Mouse (Mus musculus) heart, postnatal 0 days (tissue): Measurements from ENCODE around the gene Fam49a. TPM values are rescaled to one million over a fixed set of nuclear protein-coding genes. Genes with fewer than 3 reads are reported as not detected.
A peak's percentile ranks its signal among the peaks of the same experiment; 100 is the strongest.

Source experiments
- ATAC-seq: fragments of 200-750 bp; cut with Nextera tagmentation; 2 replicates; pipeline ENCODE4 v1.8.0; 2017; ENCODE audit warnings: low read depth, moderate number of reproducible peaks, moderate library complexity; ENCODE audit not compliant: insufficient read depth
- DNase-seq: peaks from one replicate; pipeline ENCODE4 v3.0.0-alpha.2; 2016; ENCODE audit warnings: low spot score
- H3K27ac ChIP-seq: fragments of 300-500 bp; sonication (generic); 2 replicates; pipeline ENCODE4 v1.5.1; 2014; ENCODE audit warnings: low read depth, mild to moderate bottlenecking
- H3K27me3 ChIP-seq: fragments of 300-500 bp; sonication (generic); 2 replicates; pipeline ENCODE4 v1.6.1; 2014; ENCODE audit warnings: low read length, mixed read lengths; ENCODE audit not compliant: control insufficient read depth, insufficient read depth
- H3K36me3 ChIP-seq: fragments of 300-500 bp; sonication (generic); replicated peaks from 2 replicates; pipeline ENCODE4 v1.6.1; 2014; ENCODE audit warnings: low read length, mixed read lengths; ENCODE audit not compliant: control insufficient read depth, insufficient read depth
- H3K4me1 ChIP-seq: fragments of 300-500 bp; sonication (generic); 2 replicates; pipeline ENCODE4 v1.6.1; 2014; ENCODE audit warnings: antibody characterized with exemption; ENCODE audit not compliant: control insufficient read depth, insufficient read depth
- H3K4me2 ChIP-seq: fragments of 300-500 bp; sonication (generic); 2 replicates; pipeline ENCODE4 v1.6.1; 2014; ENCODE audit warnings: low read depth, mild to moderate bottlenecking, low read length, moderate library complexity
- H3K4me3 ChIP-seq: fragments of 300-500 bp; sonication (generic); 2 replicates; pipeline ENCODE4 v1.5.1; 2014; ENCODE audit warnings: low read depth, low read length
- H3K9ac ChIP-seq: fragments of 300-500 bp; sonication (generic); replicated peaks from 2 replicates; pipeline ENCODE4 v1.6.1; 2014; ENCODE audit warnings: low read depth, low read length, mixed read lengths
- H3K9me3 ChIP-seq: fragments of 300-500 bp; sonication (generic); replicated peaks from 2 replicates; pipeline ENCODE4 v1.6.1; 2016; ENCODE audit warnings: low read length; ENCODE audit not compliant: control insufficient read depth
- CTCF ChIP-seq: IDR thresholded peaks from 2 replicates; pipeline ENCODE4 v1.5.1; 2016; ENCODE audit warnings: antibody characterized with exemption, control low read depth, low read depth
- EP300 ChIP-seq: IDR thresholded peaks from 2 replicates; pipeline ENCODE4 v1.6.1; 2016; ENCODE audit warnings: antibody characterized with exemption, low read depth
- WGBS: fragments of 180-500 bp; shearing (Covaris S2); extraction: QIAGEN DNeasy Blood & Tissue Kit; methylation state at CpG from one replicate; pipeline ENCODE4 v1.1.7; 2014; 5-methylcytosine and 5-hydroxymethylcytosine counted together
- polyA plus RNA-seq: library from polyadenylated mRNA; unstranded; fragments of >200 nt; fragmentation: Nextera tagmentation; extraction: Ambion mirVana; gene quantifications from 2 replicates; pipeline ENCODE4 v1.2.1, GENCODE M21; 2015
- total RNA-seq: library from RNA; depleted of rRNA; stranded (reverse); fragments of >200 nt; gene quantifications from 2 replicates; pipeline ENCODE4 v1.2.3, GENCODE M21; 2014; ENCODE audit warnings: low replicate concordance

Gene Fam49a
- total and polyA plus RNA-seq, 2 experiments from 2014 or later = 12.4 to 16.5 TPM

GRCm38 (mm10) chr12:12412674-12413073 is 150.7 kb downstream of the Fam49a start:
- no peak overlapping the region for H3K27ac ChIP-seq
- TF ChIP-seq CTCF (peak; percentile 98), EP300 (no peak)

DNA sequence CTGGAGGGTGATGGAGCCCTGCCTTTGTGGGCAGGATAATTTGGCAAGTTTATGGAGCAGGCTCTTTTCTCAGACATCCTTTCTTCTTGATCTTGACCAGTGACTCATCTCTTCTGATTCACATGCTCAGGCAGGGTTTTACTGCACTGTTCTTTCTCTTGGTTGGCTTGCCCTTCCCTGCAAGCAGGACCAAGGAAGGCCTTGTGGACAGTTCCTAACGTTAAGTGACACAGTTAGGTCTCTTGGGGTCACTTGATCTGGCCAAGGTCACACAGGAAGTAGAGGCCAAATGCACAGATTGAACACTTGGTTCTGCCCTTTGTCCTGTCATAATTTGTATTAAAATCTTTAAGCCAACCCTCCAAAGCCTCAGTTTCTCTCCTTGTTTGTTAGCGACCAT is 158.5 kb downstream of the Fam49a start:
- Histone ChIP-seq H3K9ac (no peak overlapping the region), H3K9me3 (no peaks in the 10 kb centered on the region), H3K4me3 (no peak overlapping the region), H3K27me3 (no peaks in the 10 kb centered on the region), H3K36me3 (no peaks in the 10 kb centered on the region), H3K4me2 (no peak overlapping the region), H3K27ac (no peak overlapping the region), H3K4me1 (peaks cover 14% of the 10 kb centered on the region; the same call in 1 of the 2 replicates)
- ATAC-seq = no peak
- DNase-seq = no peak
- WGBS = 8% methylated on average over 2 of the region's 2 CpGs
- no peak for TF ChIP-seq CTCF
- TF ChIP-seq EP300 = no peak

More at GRCm38 (mm10) chr12:12412674-12413073, 150.7 kb downstream of the Fam49a start:
- Histone ChIP-seq H3K4me1 (peaks cover 14% of the 10 kb centered on the region; the same call in 1 of the 2 replicates), H3K9me3 (no peaks in the 10 kb centered on the region), H3K4me3 (no peak overlapping the region), H3K9ac (no peak overlapping the region), H3K4me2 (no peak overlapping the region), H3K36me3 (no peaks in the 10 kb centered on the region), H3K27me3 (no peaks in the 10 kb centered on the region)
- 32% methylated on average over 5 of the region's 5 CpGs for WGBS
- DNase-seq (peak; percentile 59), ATAC-seq (peak; percentile 24; the same call in 1 of the 2 replicates)

- Histone ChIP-seq H3K4me1 (peaks cover 9% of the 10 kb centered on the region; the same call in 1 of the 2 replicates), H3K4me2 (peak overlapping the region; percentile 72), H3K9ac (peak overlapping the region; percentile 51; the same call in 1 of the 2 replicates), H3K27ac (no peak overlapping the region), H3K27me3 (no peaks in the 10 kb centered on the region), H3K9me3 (no peaks in the 10 kb centered on the region), H3K36me3 (no peaks in the 10 kb centered on the region), H3K4me3 (peak overlapping the region; percentile 49)
- peak; percentile 94 for ATAC-seq
- TF ChIP-seq EP300 = no peak
- TF ChIP-seq CTCF = peak; percentile 96
- peak; percentile 66 for DNase-seq
- WGBS = 15% methylated on average over 25 of the region's 25 CpGs
These were observed 159.1 kb downstream of the Fam49a start for GRCm38 (mm10) chr12:12420841-12421579.

GRCm38 (mm10) chr12:12421580-12421878 is 159.6 kb downstream of the Fam49a start:
- DNase-seq (no peak), ATAC-seq (no peak)
- Histone ChIP-seq H3K4me3 (no peak overlapping the region), H3K9me3 (no peaks in the 10 kb centered on the region), H3K36me3 (no peaks in the 10 kb centered on the region), H3K4me1 (peaks cover 3% of the 10 kb centered on the region; the same call in 1 of the 2 replicates), H3K9ac (no peak overlapping the region), H3K4me2 (no peak overlapping the region), H3K27ac (no peak overlapping the region), H3K27me3 (no peaks in the 10 kb centered on the region)
- WGBS = 96% methylated on average over 8 of the region's 8 CpGs
- TF ChIP-seq CTCF = no peak
- no peak for TF ChIP-seq EP300

GRCm38 (mm10) chr12:12425188-12425587 is 163.2 kb downstream of the Fam49a start:
- ATAC-seq = no peak
- H3K4me2 ChIP-seq = no peak overlapping the region
- no peak overlapping the region for H3K9ac ChIP-seq
- H3K36me3 ChIP-seq = no peaks in the 10 kb centered on the region
- no peaks in the 10 kb centered on the region for H3K4me1 ChIP-seq
- 75% methylated on average over 5 of the region's 5 CpGs for WGBS
- no peak overlapping the region for H3K27ac ChIP-seq
- no peaks in the 10 kb centered on the region for H3K9me3 ChIP-seq
- H3K27me3 ChIP-seq = no peaks in the 10 kb centered on the region
- TF ChIP-seq EP300 (no peak), CTCF (no peak)
- no peak overlapping the region for H3K4me3 ChIP-seq
- DNase-seq = no peak

DNA sequence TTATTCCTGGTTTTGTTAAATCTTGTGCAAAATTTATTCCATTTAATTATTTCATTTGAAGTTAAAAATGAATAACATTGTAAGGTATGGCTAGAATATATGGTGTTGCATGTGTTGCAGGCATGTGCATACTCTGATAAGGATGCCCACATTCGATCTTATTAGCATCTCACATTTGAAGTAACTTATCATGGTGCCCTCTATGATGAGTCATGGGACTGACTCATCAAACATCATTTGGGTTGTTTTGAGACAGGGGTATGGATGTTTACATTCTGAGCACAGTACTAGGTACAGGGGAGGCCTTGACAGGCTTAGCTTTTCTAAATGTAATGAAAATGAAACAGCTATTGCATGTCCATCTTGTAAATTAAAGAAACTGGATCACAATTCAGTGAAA is 165.3 kb downstream of the Fam49a start:
- no peak for DNase-seq
- Histone ChIP-seq H3K27ac (no peak overlapping the region), H3K36me3 (no peaks in the 10 kb centered on the region), H3K9me3 (no peaks in the 10 kb centered on the region), H3K27me3 (no peaks in the 10 kb centered on the region), H3K4me2 (no peak overlapping the region), H3K4me3 (no peak overlapping the region), H3K4me1 (no peaks in the 10 kb centered on the region), H3K9ac (no peak overlapping the region)
- ATAC-seq = no peak
- TF ChIP-seq CTCF (no peak), EP300 (no peak)
- WGBS = 69% methylated on average over 1 of the region's 1 CpGs
